Mouse (Mus musculus) heart, embryonic 14.5 days (tissue): ENCODE data around the gene Olfr1040. TPM values are rescaled to one million over a fixed set of nuclear protein-coding genes. Genes with fewer than 3 reads are reported as not detected.

Experiments used
- ATAC-seq: fragments of 200-750 bp; cut with Nextera tagmentation; 2 replicates; pipeline ENCODE4 v1.8.0; 2017; ENCODE audit warnings: low read depth, moderate TSS enrichment; ENCODE audit not compliant: insufficient number of reproducible peaks, insufficient read depth, low FRiP score
- H3K27ac ChIP-seq, 2 experiments: fragments of 200-500 bp in 1 of 2; fragments of 300-500 bp in 1 of 2; sonication (generic) in 1 of 2; replicated peaks in 1 of 2; 2 replicates each; pipeline ENCODE4 v1.5.1; 2012 to 2014; ENCODE audit warnings: low read depth in 2 of 2, low read length in 2 of 2, control low read depth in 1 of 2, mild to moderate bottlenecking in 1 of 2, mixed read lengths in 1 of 2; ENCODE audit not compliant: control insufficient read depth in 1 of 2, insufficient read depth in 1 of 2
- H3K27me3 ChIP-seq: fragments of 300-500 bp; sonication (generic); 2 replicates; pipeline ENCODE4 v1.6.1; 2014; ENCODE audit warnings: mild to moderate bottlenecking, low read length, control low read depth; ENCODE audit not compliant: control insufficient read depth, insufficient read depth
- H3K36me3 ChIP-seq: fragments of 300-500 bp; sonication (generic); 2 replicates; pipeline ENCODE4 v1.6.1; 2014; ENCODE audit warnings: mild to moderate bottlenecking, control low read depth, low read length, mixed read lengths; ENCODE audit not compliant: control insufficient read depth, insufficient read depth
- H3K4me1 ChIP-seq, 2 experiments: fragments of 200-500 bp in 1 of 2; fragments of 300-500 bp in 1 of 2; sonication (generic) in 1 of 2; 2 replicates each; pipeline ENCODE4 v1.6.1; 2012 to 2014; ENCODE audit warnings: low read length in 2 of 2, control low read depth in 1 of 2, mixed read lengths in 1 of 2; ENCODE audit not compliant: control insufficient read depth in 2 of 2, insufficient read depth in 2 of 2
- H3K4me2 ChIP-seq: fragments of 300-500 bp; sonication (generic); 2 replicates; pipeline ENCODE4 v1.6.1; 2014; ENCODE audit warnings: mild to moderate bottlenecking, low read length
- H3K4me3 ChIP-seq, 2 experiments: fragments of 200-500 bp in 1 of 2; fragments of 300-500 bp in 1 of 2; sonication (generic) in 1 of 2; 2 replicates each; pipeline ENCODE4 v1.5.1; 2012 to 2014; ENCODE audit warnings: low read length in 2 of 2, mild to moderate bottlenecking in 2 of 2, control low read depth in 1 of 2, low read depth in 1 of 2, moderate library complexity in 1 of 2; ENCODE audit not compliant: control insufficient read depth in 1 of 2, insufficient read depth in 1 of 2
- H3K9ac ChIP-seq: fragments of 300-500 bp; sonication (generic); 2 replicates; pipeline ENCODE4 v1.6.1; 2014; ENCODE audit warnings: mild to moderate bottlenecking, low read length
- H3K9me3 ChIP-seq: fragments of 300-500 bp; sonication (generic); 2 replicates; pipeline ENCODE4 v1.6.1; 2016; ENCODE audit warnings: low read length, control low read depth; ENCODE audit not compliant: control insufficient read depth
- WGBS: fragments of 180-500 bp; shearing (Covaris S2); extraction: QIAGEN DNeasy Blood & Tissue Kit; methylation state at CpG from one replicate; pipeline ENCODE4 v1.1.7; 2014; 5-methylcytosine and 5-hydroxymethylcytosine counted together
- polyA plus RNA-seq: library from polyadenylated mRNA; unstranded; fragments of >200 nt; fragmentation: Nextera tagmentation; extraction: Ambion mirVana; gene quantifications from 2 replicates; pipeline ENCODE4 v1.2.1, GENCODE M21; 2014

The Olfr1040 gene
- polyA plus RNA-seq, 1 experiment from 2014 or later = not detected

GRCm38 (mm10) chr2:86135828-86136227 is 10.7 kb downstream of the Olfr1040 start, which contains the start of gene Olfr1039:
TSS of gene Olfr1039 (minus strand) at chr2:86135928.
- Histone ChIP-seq H3K27me3 (no peaks in the 10 kb centered on the region), H3K4me3 (no peak within 1 kb of the TSS), H3K9me3 (no peaks in the 10 kb centered on the region), H3K36me3 (no peaks in the 10 kb centered on the region), H3K9ac (no peak within 1 kb of the TSS), H3K4me2 (no peak within 1 kb of the TSS), H3K27ac (no peak within 1 kb of the TSS), H3K4me1 (no peaks in the 10 kb centered on the region)
- 89% methylated on average over 1 of the region's 1 CpGs for WGBS
- no peak for ATAC-seq

Other genes with a start within 250 kb of the Olfr1040 start
- gene Olfr1024, start 241.7 kb downstream of the Olfr1040 start, polyA plus RNA-seq = not detected in 2 replicates
- not detected in 2 replicates for gene Olfr1025-ps1, start 231.5 kb downstream of the Olfr1040 start, polyA plus RNA-seq
- gene Olfr1026, start 225.2 kb downstream of the Olfr1040 start, polyA plus RNA-seq = not detected in 2 replicates
- not detected in 2 replicates for gene Olfr1028, start 196.3 kb downstream of the Olfr1040 start, polyA plus RNA-seq
- not detected in 2 replicates for gene Olfr1029, start 172.8 kb downstream of the Olfr1040 start, polyA plus RNA-seq
- not detected in 2 replicates for gene Olfr1030, start 167.5 kb downstream of the Olfr1040 start, polyA plus RNA-seq
- not detected in 2 replicates for gene Olfr1031, start 156.4 kb downstream of the Olfr1040 start, polyA plus RNA-seq
- gene Olfr1032, start 141.2 kb downstream of the Olfr1040 start, polyA plus RNA-seq = not detected in 2 replicates
- 2.7 and 3.9 TPM in 2 replicates for gene Olfr1033, start 126.1 kb downstream of the Olfr1040 start, polyA plus RNA-seq
- gene Olfr1034, start 100.9 kb downstream of the Olfr1040 start, polyA plus RNA-seq = 0.08 and 0.12 TPM in 2 replicates
- gene Olfr1036, start 72.7 kb downstream of the Olfr1040 start, polyA plus RNA-seq = not detected in 2 replicates
- gene Olfr1037, start 59.3 kb downstream of the Olfr1040 start, polyA plus RNA-seq = not detected in 2 replicates
- not detected in 2 replicates for gene Olfr1039, start 10.8 kb downstream of the Olfr1040 start, polyA plus RNA-seq
- gene Olfr1042, start 15.1 kb upstream of the Olfr1040 start, polyA plus RNA-seq = not detected in 2 replicates
- gene Olfr1043, start 20.8 kb upstream of the Olfr1040 start, polyA plus RNA-seq = not detected in 2 replicates
- not detected in 2 replicates for gene Olfr1044, start 31.1 kb upstream of the Olfr1040 start, polyA plus RNA-seq
- not detected in 2 replicates for gene Olfr52, start 39.0 kb upstream of the Olfr1040 start, polyA plus RNA-seq
- gene Olfr1045, start 56.3 kb upstream of the Olfr1040 start, polyA plus RNA-seq = not detected in 2 replicates
- gene Olfr1046, start 72.6 kb upstream of the Olfr1040 start, polyA plus RNA-seq = not detected in 2 replicates
- gene Olfr1047, start 84.7 kb upstream of the Olfr1040 start, polyA plus RNA-seq = not detected in 2 replicates
- gene Olfr1048, start 93.6 kb upstream of the Olfr1040 start, polyA plus RNA-seq = not detected in 2 replicates
- gene Olfr1049, start 111.6 kb upstream of the Olfr1040 start, polyA plus RNA-seq = not detected in 2 replicates
- gene Olfr1051, start 132.4 kb upstream of the Olfr1040 start, polyA plus RNA-seq = not detected in 2 replicates
- not detected in 2 replicates for gene Olfr1052, start 145.7 kb upstream of the Olfr1040 start, polyA plus RNA-seq
- not detected in 2 replicates for gene Olfr1053, start 168.6 kb upstream of the Olfr1040 start, polyA plus RNA-seq
- gene Olfr1054, start 188.7 kb upstream of the Olfr1040 start, polyA plus RNA-seq = not detected in 2 replicates
- gene Olfr1055, start 203.6 kb upstream of the Olfr1040 start, polyA plus RNA-seq = not detected in 2 replicates
- gene Olfr1056, start 215.7 kb upstream of the Olfr1040 start, polyA plus RNA-seq = not detected in 2 replicates
- not detected in 2 replicates for gene Olfr1057, start 231.7 kb upstream of the Olfr1040 start, polyA plus RNA-seq
- not detected in 2 replicates for gene Olfr1058, start 241.8 kb upstream of the Olfr1040 start, polyA plus RNA-seq